Mouse (Mus musculus): ENCODE data around the gene Cdc20b. TPM values are rescaled to one million over a fixed set of nuclear protein-coding genes. Genes with fewer than 3 reads are reported as not detected.

Gene Cdc20b
- polyA plus RNA-seq, 1 experiment, result not detected

DNA sequence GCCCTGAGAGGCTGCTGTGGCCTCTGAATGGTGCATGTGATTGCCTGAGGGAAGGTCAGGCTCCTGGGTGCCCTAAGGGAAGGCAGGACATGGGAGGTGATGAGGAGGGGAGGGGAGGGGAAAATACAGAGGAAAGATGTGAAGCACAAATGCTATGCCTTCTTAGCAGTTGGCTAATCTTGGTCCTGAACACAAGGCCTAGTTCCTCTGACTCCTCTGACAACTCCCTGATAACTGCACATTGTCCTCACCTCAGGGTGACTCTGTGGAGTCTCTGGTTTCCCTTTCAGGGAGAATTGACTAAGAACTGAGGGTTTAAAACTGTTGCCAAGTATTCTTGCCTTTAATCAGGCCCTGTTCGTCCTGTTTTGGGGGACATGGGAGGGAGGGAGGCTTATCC lies 59.7 kb downstream of the Cdc20b start:
- no peak overlapping the region for H3K4me3 ChIP-seq (ENCODE audit: low read depth, low read length)
- no peak overlapping the region for H3K27ac ChIP-seq (ENCODE audit: insufficient read depth, low read length)
- no peak overlapping the region for H3K9ac ChIP-seq (ENCODE audit: low read depth, poor library complexity, severe bottlenecking)
- no peaks in the 10 kb centered on the region for H3K36me3 ChIP-seq (ENCODE audit: control insufficient read depth, insufficient read depth, low read length, poor library complexity, severe bottlenecking)
- H3K4me1 ChIP-seq (ENCODE audit: control insufficient read depth, insufficient read depth, low read length), result no peaks in the 10 kb centered on the region
- H3K9me3 ChIP-seq (replicated peaks; ENCODE audit: control insufficient read depth, insufficient read depth, low read length, poor library complexity, severe bottlenecking), result no peaks in the 10 kb centered on the region
- no peaks in the 10 kb centered on the region; the same call in 1 of the 2 replicates for H3K27me3 ChIP-seq (ENCODE audit: control insufficient read depth, insufficient read depth, low read length, poor library complexity, severe bottlenecking)
- no peak for TF ChIP-seq EP300 (IDR thresholded peaks at IDR 0.05; ENCODE audit: insufficient read depth, low read depth, low read length)
- no peak for TF ChIP-seq CTCF (IDR thresholded peaks at IDR 0.05; ENCODE audit: low read depth, low read length)
- TF ChIP-seq POLR2A (IDR thresholded peaks at IDR 0.05; ENCODE audit: insufficient read depth, low read length), result no peak

DNA sequence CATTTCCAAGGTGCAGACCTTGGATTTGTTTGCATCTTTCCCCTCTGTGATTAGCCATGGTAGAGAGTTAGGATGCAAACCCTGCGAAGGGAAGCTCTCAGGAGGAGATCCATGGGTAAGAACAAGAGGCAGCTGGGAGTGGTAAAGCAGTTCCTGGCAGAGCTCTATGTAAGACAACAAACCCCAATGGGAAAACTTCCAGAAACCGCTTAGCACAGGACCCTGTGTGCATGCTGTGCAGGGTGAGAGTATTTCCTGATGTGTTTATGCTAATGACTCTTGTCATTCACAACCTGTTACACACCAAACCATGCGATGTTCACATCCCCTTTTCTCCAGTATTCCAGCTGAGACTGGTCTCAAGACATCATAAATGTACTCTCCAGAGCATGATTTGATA lies 62.1 kb downstream of the Cdc20b start:
- Histone ChIP-seq H3K27ac (ENCODE audit: insufficient read depth, low read length) (no peak overlapping the region), H3K4me1 (ENCODE audit: control insufficient read depth, insufficient read depth, low read length) (no peaks in the 10 kb centered on the region), H3K9ac (ENCODE audit: low read depth, poor library complexity, severe bottlenecking) (no peak overlapping the region), H3K4me3 (ENCODE audit: low read depth, low read length) (no peak overlapping the region), H3K27me3 (ENCODE audit: control insufficient read depth, insufficient read depth, low read length, poor library complexity, severe bottlenecking) (no peaks in the 10 kb centered on the region; the same call in 1 of the 2 replicates), H3K36me3 (ENCODE audit: control insufficient read depth, insufficient read depth, low read length, poor library complexity, severe bottlenecking) (no peaks in the 10 kb centered on the region), H3K9me3 (replicated peaks; ENCODE audit: control insufficient read depth, insufficient read depth, low read length, poor library complexity, severe bottlenecking) (no peaks in the 10 kb centered on the region)
- no peak for TF ChIP-seq POLR2A (IDR thresholded peaks at IDR 0.05; ENCODE audit: insufficient read depth, low read length)
- no peak for TF ChIP-seq CTCF (IDR thresholded peaks at IDR 0.05; ENCODE audit: low read depth, low read length)
- no peak for TF ChIP-seq EP300 (IDR thresholded peaks at IDR 0.05; ENCODE audit: insufficient read depth, low read depth, low read length)

DNA sequence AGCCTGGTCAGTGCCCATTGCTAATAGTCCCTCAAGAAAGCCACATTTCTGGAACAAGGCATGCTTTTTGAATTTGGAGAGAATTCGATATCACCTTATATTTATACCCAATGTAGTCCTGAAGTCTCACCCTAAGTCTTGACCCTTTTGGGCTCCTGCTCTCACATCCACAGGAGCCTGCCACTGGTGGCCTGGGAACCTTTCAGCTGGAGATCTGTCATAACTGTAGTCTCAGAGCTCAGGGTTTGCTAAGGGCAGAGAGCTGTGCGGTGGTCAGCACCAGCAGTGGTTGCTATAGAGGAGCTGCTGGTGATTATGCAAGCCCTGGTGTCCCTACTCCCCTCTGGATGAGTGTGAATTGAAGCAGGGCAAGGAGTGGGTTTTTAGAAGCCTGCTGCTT lies 63.5 kb downstream of the Cdc20b start:
- H3K9me3 ChIP-seq (replicated peaks; ENCODE audit: control insufficient read depth, insufficient read depth, low read length, poor library complexity, severe bottlenecking), result no peaks in the 10 kb centered on the region
- H3K4me1 ChIP-seq (ENCODE audit: control insufficient read depth, insufficient read depth, low read length), result no peaks in the 10 kb centered on the region
- no peak overlapping the region for H3K4me3 ChIP-seq (ENCODE audit: low read depth, low read length)
- H3K9ac ChIP-seq (ENCODE audit: low read depth, poor library complexity, severe bottlenecking), result no peak overlapping the region
- no peaks in the 10 kb centered on the region for H3K36me3 ChIP-seq (ENCODE audit: control insufficient read depth, insufficient read depth, low read length, poor library complexity, severe bottlenecking)
- no peak overlapping the region for H3K27ac ChIP-seq (ENCODE audit: insufficient read depth, low read length)
- TF ChIP-seq POLR2A (IDR thresholded peaks at IDR 0.05; ENCODE audit: insufficient read depth, low read length) (no peak), EP300 (IDR thresholded peaks at IDR 0.05; ENCODE audit: insufficient read depth, low read depth, low read length) (no peak)
- H3K27me3 ChIP-seq (ENCODE audit: control insufficient read depth, insufficient read depth, low read length, poor library complexity, severe bottlenecking), result no peaks in the 10 kb centered on the region; the same call in 1 of the 2 replicates

DNA sequence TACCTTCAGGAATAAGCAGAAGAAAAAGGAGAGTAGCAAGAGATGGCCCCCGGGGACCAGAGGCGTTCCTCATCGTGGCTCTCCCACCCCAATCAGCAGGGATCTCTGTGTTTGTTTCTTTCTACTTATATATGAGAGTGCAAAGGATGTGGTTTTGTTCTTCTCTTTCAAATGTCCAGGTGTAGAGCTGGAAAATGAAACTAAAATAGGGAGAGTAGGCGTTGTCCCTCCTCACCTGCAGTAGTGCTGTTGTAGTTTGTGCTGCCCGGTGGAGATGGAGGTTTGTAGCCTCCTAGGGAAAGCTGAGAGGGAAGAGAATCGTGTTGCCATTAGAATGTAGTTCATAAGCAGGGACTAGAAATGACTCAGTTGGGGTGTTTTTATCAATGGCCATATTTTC lies 66.0 kb downstream of the Cdc20b start, which contains the start of gene Gzma:
Gzma (minus strand) TSS at position 103 of the 400 bp plus-strand sequence.
- no peak for TF ChIP-seq CTCF (IDR thresholded peaks at IDR 0.05; ENCODE audit: low read depth, low read length)
- TF ChIP-seq POLR2A (IDR thresholded peaks at IDR 0.05; ENCODE audit: insufficient read depth, low read length), result no peak
- TF ChIP-seq EP300 (IDR thresholded peaks at IDR 0.05; ENCODE audit: insufficient read depth, low read depth, low read length), result no peak
- Histone ChIP-seq H3K36me3 (ENCODE audit: control insufficient read depth, insufficient read depth, low read length, poor library complexity, severe bottlenecking) (no peaks in the 10 kb centered on the region), H3K4me3 (ENCODE audit: low read depth, low read length) (no peak within 1 kb of the TSS), H3K27ac (ENCODE audit: insufficient read depth, low read length) (no peak within 1 kb of the TSS), H3K9me3 (replicated peaks; ENCODE audit: control insufficient read depth, insufficient read depth, low read length, poor library complexity, severe bottlenecking) (no peaks in the 10 kb centered on the region), H3K27me3 (ENCODE audit: control insufficient read depth, insufficient read depth, low read length, poor library complexity, severe bottlenecking) (no peaks in the 10 kb centered on the region; the same call in 1 of the 2 replicates), H3K4me1 (ENCODE audit: control insufficient read depth, insufficient read depth, low read length) (no peaks in the 10 kb centered on the region), H3K9ac (ENCODE audit: low read depth, poor library complexity, severe bottlenecking) (no peak within 1 kb of the TSS)

DNA sequence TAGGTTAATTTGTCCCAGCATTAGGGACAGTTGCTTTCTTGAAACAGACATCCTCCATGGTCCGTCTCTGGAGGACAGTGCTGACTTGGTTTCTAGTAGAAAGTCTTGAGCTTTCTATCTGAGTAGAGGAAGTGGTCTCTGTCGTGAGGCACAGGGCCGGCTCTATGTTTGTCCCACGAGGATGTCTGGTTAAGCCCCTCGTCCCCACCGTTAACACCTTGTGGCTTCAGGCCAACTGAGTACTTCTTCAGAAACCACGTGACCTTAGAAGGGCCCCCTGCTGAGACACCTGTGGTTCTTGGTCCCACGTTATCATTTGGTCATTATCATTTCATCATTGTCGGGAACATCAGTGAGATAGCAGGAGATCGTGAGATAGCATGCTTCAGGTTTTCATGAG lies 66.9 kb downstream of the Cdc20b start:
- no peaks in the 10 kb centered on the region for H3K9me3 ChIP-seq (replicated peaks; ENCODE audit: control insufficient read depth, insufficient read depth, low read length, poor library complexity, severe bottlenecking)
- H3K4me1 ChIP-seq (ENCODE audit: control insufficient read depth, insufficient read depth, low read length), result no peaks in the 10 kb centered on the region
- no peaks in the 10 kb centered on the region for H3K36me3 ChIP-seq (ENCODE audit: control insufficient read depth, insufficient read depth, low read length, poor library complexity, severe bottlenecking)
- TF ChIP-seq POLR2A (IDR thresholded peaks at IDR 0.05; ENCODE audit: insufficient read depth, low read length), result no peak
- no peak for TF ChIP-seq CTCF (IDR thresholded peaks at IDR 0.05; ENCODE audit: low read depth, low read length)
- no peak for TF ChIP-seq EP300 (IDR thresholded peaks at IDR 0.05; ENCODE audit: insufficient read depth, low read depth, low read length)
- H3K27me3 ChIP-seq (ENCODE audit: control insufficient read depth, insufficient read depth, low read length, poor library complexity, severe bottlenecking), result no peaks in the 10 kb centered on the region; the same call in 1 of the 2 replicates
- no peak overlapping the region for H3K27ac ChIP-seq (ENCODE audit: insufficient read depth, low read length)
- no peak overlapping the region for H3K9ac ChIP-seq (ENCODE audit: low read depth, poor library complexity, severe bottlenecking)
- no peak overlapping the region for H3K4me3 ChIP-seq (ENCODE audit: low read depth, low read length)

DNA sequence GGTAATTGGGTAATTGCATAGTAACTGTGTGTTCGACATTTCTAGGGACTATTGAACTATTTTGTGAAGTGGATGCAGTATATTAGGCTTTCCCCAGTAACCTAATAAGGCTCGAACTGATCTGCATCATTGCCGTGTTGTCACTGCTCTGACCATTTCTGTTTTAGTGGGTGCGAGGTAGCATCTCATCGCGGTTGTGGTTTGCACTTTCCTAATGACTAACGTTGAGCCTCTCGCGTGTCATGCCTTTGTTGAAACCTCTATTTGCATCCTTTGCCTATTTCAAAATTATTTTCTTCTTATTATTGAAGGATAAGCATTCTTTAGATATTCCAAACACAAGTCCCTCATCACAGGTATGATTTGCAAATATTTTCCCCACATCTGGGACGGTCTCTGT lies 69.8 kb downstream of the Cdc20b start:
- H3K27ac ChIP-seq (ENCODE audit: insufficient read depth, low read length), result no peak overlapping the region
- H3K4me1 ChIP-seq (ENCODE audit: control insufficient read depth, insufficient read depth, low read length), result no peaks in the 10 kb centered on the region
- TF ChIP-seq CTCF (IDR thresholded peaks at IDR 0.05; ENCODE audit: low read depth, low read length), result no peak
- no peak for TF ChIP-seq POLR2A (IDR thresholded peaks at IDR 0.05; ENCODE audit: insufficient read depth, low read length)
- no peak for TF ChIP-seq EP300 (IDR thresholded peaks at IDR 0.05; ENCODE audit: insufficient read depth, low read depth, low read length)
- H3K9ac ChIP-seq (ENCODE audit: low read depth, poor library complexity, severe bottlenecking), result no peak overlapping the region
- no peak overlapping the region for H3K4me3 ChIP-seq (ENCODE audit: low read depth, low read length)
- H3K9me3 ChIP-seq (replicated peaks; ENCODE audit: control insufficient read depth, insufficient read depth, low read length, poor library complexity, severe bottlenecking), result no peaks in the 10 kb centered on the region
- no peaks in the 10 kb centered on the region for H3K27me3 ChIP-seq (ENCODE audit: control insufficient read depth, insufficient read depth, low read length, poor library complexity, severe bottlenecking)
- H3K36me3 ChIP-seq (ENCODE audit: control insufficient read depth, insufficient read depth, low read length, poor library complexity, severe bottlenecking), result no peaks in the 10 kb centered on the region
